Mouse (Mus musculus) limb, embryonic 13.5 days (tissue): ENCODE results near the gene Pkd1l2. TPM values are rescaled to one million over a fixed set of nuclear protein-coding genes. Genes with fewer than 3 reads are reported as not detected.

ENCODE experiments used
- ATAC-seq: fragments of 200-750 bp; cut with Nextera tagmentation; 2 replicates; pipeline ENCODE4 v1.8.0; 2017; ENCODE audit warnings: low read depth, moderate number of reproducible peaks, moderate TSS enrichment; ENCODE audit not compliant: low FRiP score
- H3K27ac ChIP-seq: fragments of 300-500 bp; sonication (generic); 2 replicates; pipeline ENCODE4 v1.5.1; 2015; ENCODE audit warnings: inconsistent platforms, mild to moderate bottlenecking, moderate library complexity
- H3K27me3 ChIP-seq: fragments of 300-500 bp; sonication (generic); 2 replicates; pipeline ENCODE4 v1.6.1; 2015; ENCODE audit warnings: mild to moderate bottlenecking, inconsistent platforms
- H3K36me3 ChIP-seq: fragments of 300-500 bp; sonication (generic); 2 replicates; pipeline ENCODE4 v1.6.1; 2015; ENCODE audit warnings: inconsistent platforms, mild to moderate bottlenecking, moderate library complexity
- H3K4me1 ChIP-seq: fragments of 300-500 bp; sonication (generic); 2 replicates; pipeline ENCODE4 v1.6.1; 2015; ENCODE audit warnings: inconsistent platforms
- H3K4me2 ChIP-seq: fragments of 300-500 bp; sonication (generic); replicated peaks from 2 replicates; pipeline ENCODE4 v1.6.1; 2015; ENCODE audit warnings: inconsistent platforms, mild to moderate bottlenecking, moderate library complexity
- H3K4me3 ChIP-seq: fragments of 300-500 bp; sonication (generic); 2 replicates; pipeline ENCODE4 v1.5.1; 2015; ENCODE audit warnings: moderate library complexity, mild to moderate bottlenecking, inconsistent platforms
- H3K9ac ChIP-seq: fragments of 300-500 bp; sonication (generic); 2 replicates; pipeline ENCODE4 v1.6.1; 2015; ENCODE audit warnings: mild to moderate bottlenecking, inconsistent platforms
- H3K9me3 ChIP-seq: fragments of 300-500 bp; sonication (generic); 2 replicates; pipeline ENCODE4 v1.6.1; 2016; ENCODE audit warnings: inconsistent platforms
- WGBS: fragments of 180-500 bp; shearing (Covaris S2); methylation state at CpG from one replicate; pipeline ENCODE4 v1.1.7; 2015; 5-methylcytosine and 5-hydroxymethylcytosine counted together
- polyA plus RNA-seq: library from polyadenylated mRNA; unstranded; fragments of >200 nt; fragmentation: Nextera tagmentation; extraction: Ambion mirVana; gene quantifications from 2 replicates; pipeline ENCODE4 v1.2.1, GENCODE M21; 2015

The Pkd1l2 gene
- polyA plus RNA-seq, 1 experiment from 2014 or later = not detected

- Histone ChIP-seq H3K4me1 (no peaks in the 10 kb centered on the region), H3K27ac (no peak overlapping the region), H3K27me3 (0 out of 2 replicates have a peak, but pooled peaks cover 2% of the 10 kb centered on the region), H3K4me2 (no peak overlapping the region), H3K36me3 (no peaks in the 10 kb centered on the region), H3K9ac (no peak overlapping the region), H3K9me3 (no peaks in the 10 kb centered on the region), H3K4me3 (no peak overlapping the region)
- ATAC-seq = no peak
- 84% methylated on average over 14 of the region's 14 CpGs for WGBS
Observed at GRCm38 (mm10) chr8:117079652-117080051, 2.6 kb downstream of the Pkd1l2 start.

DNA sequence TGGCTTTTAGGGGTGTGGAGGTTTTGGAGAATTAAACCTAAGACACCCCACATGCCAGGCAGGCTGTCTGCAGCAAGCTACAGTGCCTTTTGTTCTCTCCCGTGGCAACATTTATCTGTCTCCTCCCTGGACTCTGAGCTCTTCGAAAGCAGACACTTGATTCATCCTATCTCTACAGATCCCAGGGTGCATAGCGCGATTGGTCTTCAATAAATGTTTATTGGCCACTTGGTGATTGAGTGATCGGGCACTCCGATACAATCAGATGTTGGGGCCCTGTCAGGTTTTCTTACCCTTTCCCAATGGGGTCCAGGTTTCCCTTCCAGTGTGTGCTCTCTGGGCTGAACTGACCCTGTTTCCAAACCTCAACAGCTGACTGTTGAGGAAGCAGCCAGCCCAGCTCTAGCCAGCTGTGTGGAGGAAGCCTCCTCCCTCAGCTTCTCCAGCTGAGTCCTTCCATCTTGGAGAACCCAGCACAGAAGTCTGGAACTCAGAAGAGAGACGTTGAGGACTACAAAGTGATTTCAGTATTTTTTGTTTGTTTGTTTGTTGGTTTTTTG is 3.8 kb downstream of the Pkd1l2 start:
- Histone ChIP-seq H3K4me3 (no peak overlapping the region), H3K27me3 (0 out of 2 replicates have a peak, but pooled peaks cover 2% of the 10 kb centered on the region), H3K4me1 (no peaks in the 10 kb centered on the region), H3K27ac (no peak overlapping the region), H3K9me3 (no peaks in the 10 kb centered on the region), H3K4me2 (no peak overlapping the region), H3K36me3 (no peaks in the 10 kb centered on the region), H3K9ac (no peak overlapping the region)
- ATAC-seq = no peak
- 83% methylated on average over 7 of the region's 7 CpGs for WGBS

DNA sequence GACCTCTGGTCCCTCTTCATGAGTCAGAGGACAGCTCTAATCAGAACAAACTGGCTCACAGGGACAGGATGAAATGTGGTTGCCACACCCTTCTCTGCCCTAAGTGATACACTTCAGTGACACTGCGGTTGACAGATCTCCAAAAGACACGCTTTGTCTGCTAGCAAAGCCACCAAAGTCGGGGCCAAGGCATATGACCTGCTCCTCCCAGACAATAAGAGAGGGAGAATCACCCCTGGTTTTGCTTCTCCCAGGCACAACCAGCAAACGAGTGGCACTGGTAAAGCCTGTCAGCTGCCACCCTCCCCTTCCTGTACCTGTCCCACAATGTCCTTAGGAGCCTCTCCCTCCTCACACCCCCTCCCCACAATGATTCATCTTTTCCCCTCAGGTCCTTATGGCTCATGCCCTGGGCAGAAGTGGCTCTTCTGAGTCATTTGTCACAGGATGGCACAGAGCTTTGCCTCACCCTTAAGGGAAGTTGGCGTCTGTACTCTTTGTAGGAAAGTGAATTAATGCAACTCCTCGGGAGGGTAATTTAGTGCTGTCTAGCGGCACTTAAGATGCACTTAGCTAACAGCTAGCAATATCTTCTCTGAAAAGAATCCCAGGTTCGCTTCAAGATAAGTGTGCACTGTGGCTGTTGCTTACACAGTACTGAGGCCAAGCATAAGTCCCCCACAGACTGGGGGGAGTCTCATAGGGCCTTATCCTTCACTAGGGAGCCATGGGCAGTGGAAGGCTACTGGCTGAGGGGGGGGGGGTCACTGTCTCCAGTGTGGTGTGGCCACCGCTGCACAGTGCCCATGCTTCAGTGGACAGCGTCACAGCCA is 7.7 kb downstream of the Pkd1l2 start:
- Histone ChIP-seq H3K4me3 (no peak overlapping the region), H3K27ac (no peak overlapping the region), H3K27me3 (no peaks in the 10 kb centered on the region), H3K36me3 (no peaks in the 10 kb centered on the region), H3K4me2 (no peak overlapping the region), H3K4me1 (no peaks in the 10 kb centered on the region), H3K9ac (no peak overlapping the region), H3K9me3 (no peaks in the 10 kb centered on the region)
- ATAC-seq = no peak
- WGBS = 67% methylated on average over 10 of the region's 10 CpGs

DNA sequence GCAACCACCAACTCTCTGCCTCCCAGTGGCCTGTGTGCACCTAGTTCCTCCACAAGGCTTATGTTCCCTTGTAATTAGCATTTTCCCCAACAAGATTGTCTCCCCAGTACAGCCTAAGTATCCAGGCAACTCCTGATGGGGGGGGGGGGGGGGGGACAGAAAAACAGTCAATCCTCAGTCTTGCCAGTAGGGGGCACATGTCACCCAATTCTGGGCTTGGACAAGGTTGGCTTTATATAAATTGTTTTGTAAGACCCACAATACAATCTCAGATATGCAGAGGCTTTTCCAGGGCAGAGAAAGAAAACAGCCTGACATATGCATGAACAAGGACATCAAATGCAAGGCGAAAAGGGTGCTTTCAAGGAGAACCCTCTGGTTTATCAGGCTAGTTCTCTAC is 12.5 kb downstream of the Pkd1l2 start:
- no peak overlapping the region for H3K4me3 ChIP-seq
- 77% methylated on average over 1 of the region's 1 CpGs for WGBS
- H3K9ac ChIP-seq = no peak overlapping the region
- H3K27me3 ChIP-seq = no peaks in the 10 kb centered on the region
- no peaks in the 10 kb centered on the region for H3K36me3 ChIP-seq
- no peak overlapping the region for H3K4me2 ChIP-seq
- no peaks in the 10 kb centered on the region for H3K9me3 ChIP-seq
- H3K27ac ChIP-seq = no peak overlapping the region
- H3K4me1 ChIP-seq = no peaks in the 10 kb centered on the region
- no peak for ATAC-seq

DNA sequence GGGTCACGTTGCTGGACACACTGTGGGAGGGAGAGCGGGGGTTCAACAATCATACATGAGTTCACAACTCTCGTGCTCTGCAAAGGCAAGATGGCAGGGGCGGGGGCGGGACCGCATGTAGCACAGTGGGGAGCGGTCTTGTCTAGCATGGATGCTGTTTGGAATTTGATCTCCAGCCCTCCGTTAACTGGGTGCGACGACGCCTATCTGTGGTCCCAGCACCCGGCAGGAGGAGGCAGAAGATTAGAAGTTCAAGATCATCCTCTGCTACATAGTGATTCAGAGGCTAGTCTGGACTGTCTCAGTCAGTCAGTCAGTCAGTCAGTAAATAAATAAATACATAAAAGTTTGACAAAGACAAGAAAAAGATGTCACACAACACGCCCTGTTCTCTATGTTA is 14.0 kb downstream of the Pkd1l2 start:
- Histone ChIP-seq H3K4me2 (no peak overlapping the region), H3K4me1 (no peaks in the 10 kb centered on the region), H3K27ac (no peak overlapping the region), H3K9me3 (no peaks in the 10 kb centered on the region), H3K36me3 (no peaks in the 10 kb centered on the region), H3K9ac (no peak overlapping the region), H3K4me3 (no peak overlapping the region), H3K27me3 (no peaks in the 10 kb centered on the region)
- 79% methylated on average over 13 of the region's 13 CpGs for WGBS
- no peak for ATAC-seq

DNA sequence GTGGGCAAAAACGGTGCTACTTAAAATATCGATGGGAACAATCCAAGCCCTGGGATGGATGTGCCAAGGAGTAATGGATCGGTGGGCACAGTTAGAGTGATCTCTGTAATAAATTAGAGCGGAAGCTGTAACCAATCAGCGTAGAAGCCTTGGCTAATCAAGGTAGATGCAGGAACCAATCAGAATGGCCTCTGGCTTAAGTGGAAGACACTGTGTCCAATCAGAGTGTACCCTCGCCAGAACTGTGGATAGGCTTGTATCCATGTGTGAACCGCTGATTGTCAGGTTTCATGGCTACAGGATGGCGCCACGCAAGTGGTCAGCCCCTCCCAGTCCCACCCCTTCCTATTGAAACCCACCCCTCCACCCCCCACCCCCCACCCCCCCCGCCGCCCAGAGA is 14.9 kb downstream of the Pkd1l2 start:
- no peak overlapping the region for H3K9ac ChIP-seq
- no peak for ATAC-seq
- no peak overlapping the region for H3K27ac ChIP-seq
- peaks cover 6% of the 10 kb centered on the region for H3K9me3 ChIP-seq
- no peaks in the 10 kb centered on the region for H3K36me3 ChIP-seq
- H3K4me2 ChIP-seq = no peak overlapping the region
- no peak overlapping the region for H3K4me3 ChIP-seq
- WGBS = 86% methylated on average over 11 of the region's 11 CpGs
- H3K4me1 ChIP-seq = no peaks in the 10 kb centered on the region
- no peaks in the 10 kb centered on the region for H3K27me3 ChIP-seq

GRCm38 (mm10) chr8:117066955-117067354 is 15.3 kb downstream of the Pkd1l2 start:
- no peak for ATAC-seq
- no peak overlapping the region for H3K9ac ChIP-seq
- H3K36me3 ChIP-seq = no peaks in the 10 kb centered on the region
- H3K4me1 ChIP-seq = no peaks in the 10 kb centered on the region
- no peak overlapping the region for H3K4me2 ChIP-seq
- 81% methylated on average over 7 of the region's 7 CpGs for WGBS
- no peak overlapping the region for H3K27ac ChIP-seq
- H3K9me3 ChIP-seq = peaks cover 9% of the 10 kb centered on the region
- no peaks in the 10 kb centered on the region for H3K27me3 ChIP-seq
- no peak overlapping the region for H3K4me3 ChIP-seq

GRCm38 (mm10) chr8:117061180-117061880 is 20.9 kb downstream of the Pkd1l2 start:
- H3K9me3 ChIP-seq = peaks cover 9% of the 10 kb centered on the region
- no peaks in the 10 kb centered on the region for H3K4me1 ChIP-seq
- no peak overlapping the region for H3K9ac ChIP-seq
- H3K4me2 ChIP-seq = no peak overlapping the region
- H3K36me3 ChIP-seq = no peaks in the 10 kb centered on the region
- no peaks in the 10 kb centered on the region for H3K27me3 ChIP-seq
- H3K27ac ChIP-seq = no peak overlapping the region
- no peak for ATAC-seq
- H3K4me3 ChIP-seq = no peak overlapping the region
- WGBS = 65% methylated on average over 13 of the region's 13 CpGs

DNA sequence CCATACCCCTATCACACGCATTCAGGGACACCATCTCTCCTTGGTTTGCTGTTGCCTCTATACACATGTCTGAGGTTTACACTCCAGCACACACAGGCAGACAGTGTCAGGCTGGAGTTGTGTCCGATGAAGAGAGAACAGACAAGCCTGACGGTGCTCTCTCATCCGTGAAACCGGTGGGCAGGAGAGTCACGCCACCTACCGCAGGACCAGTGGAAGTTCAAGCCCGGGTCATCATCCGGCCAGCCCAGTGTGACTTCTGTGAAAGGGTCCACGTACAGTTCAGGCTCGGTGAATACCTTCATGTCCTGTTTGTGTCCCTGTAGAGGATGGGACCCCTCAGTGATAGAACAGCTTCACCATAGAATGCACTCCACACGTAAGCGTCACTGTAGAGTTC is 21.9 kb downstream of the Pkd1l2 start:
- Histone ChIP-seq H3K4me2 (no peak overlapping the region), H3K4me1 (no peaks in the 10 kb centered on the region), H3K9me3 (peaks cover 9% of the 10 kb centered on the region), H3K4me3 (no peak overlapping the region), H3K27ac (no peak overlapping the region), H3K36me3 (no peaks in the 10 kb centered on the region), H3K27me3 (no peaks in the 10 kb centered on the region), H3K9ac (no peak overlapping the region)
- ATAC-seq = no peak
- 86% methylated on average over 13 of the region's 13 CpGs for WGBS

DNA sequence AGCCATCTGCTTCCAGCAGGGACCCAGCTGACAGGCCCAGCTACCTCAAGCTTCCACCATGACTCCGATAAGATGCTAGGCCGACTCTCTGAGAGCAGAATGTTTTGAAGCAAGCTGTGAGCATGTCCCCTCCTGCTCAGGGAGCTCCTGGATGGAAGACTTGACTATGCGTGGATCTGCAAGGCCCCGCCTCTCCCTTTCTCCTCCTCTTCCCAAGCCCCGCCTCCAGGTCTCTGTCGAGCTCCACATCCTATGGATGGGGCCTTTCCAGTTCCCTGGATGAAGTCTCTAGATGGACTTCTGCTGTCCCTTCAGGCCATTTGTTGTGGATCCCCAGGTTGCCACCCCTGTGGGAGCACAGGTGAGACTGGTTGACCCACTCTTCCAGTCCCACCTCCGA is 23.2 kb downstream of the Pkd1l2 start:
- H3K27ac ChIP-seq = no peak overlapping the region
- no peak for ATAC-seq
- H3K4me1 ChIP-seq = no peaks in the 10 kb centered on the region
- H3K4me2 ChIP-seq = no peak overlapping the region
- H3K36me3 ChIP-seq = no peaks in the 10 kb centered on the region
- no peak overlapping the region for H3K4me3 ChIP-seq
- 61% methylated on average over 7 of the region's 7 CpGs for WGBS
- peaks cover 9% of the 10 kb centered on the region for H3K9me3 ChIP-seq
- H3K9ac ChIP-seq = no peak overlapping the region
- no peaks in the 10 kb centered on the region for H3K27me3 ChIP-seq

GRCm38 (mm10) chr8:117055097-117055496 is 27.2 kb downstream of the Pkd1l2 start:
- ATAC-seq = no peak
- 75% methylated on average over 6 of the region's 6 CpGs for WGBS
- Histone ChIP-seq H3K9ac (no peak overlapping the region), H3K4me3 (no peak overlapping the region), H3K36me3 (no peaks in the 10 kb centered on the region), H3K4me1 (no peaks in the 10 kb centered on the region), H3K9me3 (no peaks in the 10 kb centered on the region), H3K27me3 (no peaks in the 10 kb centered on the region), H3K4me2 (no peak overlapping the region), H3K27ac (no peak overlapping the region)

DNA sequence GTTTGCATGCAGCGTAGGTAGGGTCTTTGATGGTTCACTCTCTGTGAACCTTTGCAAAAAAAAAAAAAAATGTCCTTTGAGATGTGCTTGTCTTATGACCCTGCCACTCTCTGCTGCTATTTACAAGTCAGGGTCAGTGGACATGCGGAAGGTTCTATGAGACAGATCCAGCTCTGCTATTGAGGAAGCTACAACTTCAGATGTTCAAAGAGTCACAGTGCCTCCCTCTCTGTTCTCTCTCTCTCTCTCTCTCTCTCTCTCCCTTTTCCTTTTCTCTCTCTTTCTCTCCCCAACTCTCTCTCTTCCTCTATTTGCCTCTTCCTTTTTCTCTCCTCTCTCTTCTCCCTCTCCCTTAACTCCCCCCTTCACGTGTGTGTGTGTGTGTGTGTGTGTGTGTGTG is 28.1 kb downstream of the Pkd1l2 start:
- no peak overlapping the region for H3K27ac ChIP-seq
- no peaks in the 10 kb centered on the region for H3K4me1 ChIP-seq
- H3K4me2 ChIP-seq = no peak overlapping the region
- WGBS = 91% methylated on average over 3 of the region's 3 CpGs
- H3K4me3 ChIP-seq = no peak overlapping the region
- no peaks in the 10 kb centered on the region for H3K36me3 ChIP-seq
- ATAC-seq = no peak
- no peaks in the 10 kb centered on the region for H3K27me3 ChIP-seq
- H3K9ac ChIP-seq = no peak overlapping the region
- no peaks in the 10 kb centered on the region for H3K9me3 ChIP-seq
